Mouse (Mus musculus) hindbrain, embryonic 14.5 days (tissue): ENCODE measurements at regions not wholly inside any gene's neighbourhood (a gene's known extent, or its start where the extent isn't known, plus 50 kb on each side); places are given as distances from the start of the nearest gene placed in this dataset.

Source experiments
- ATAC-seq: fragments of 200-750 bp; cut with Nextera tagmentation; 2 replicates; pipeline ENCODE4 v1.8.0; 2017; ENCODE audit warnings: moderate number of reproducible peaks, mild to moderate bottlenecking, moderate TSS enrichment, moderate library complexity; ENCODE audit not compliant: low FRiP score
- DNase-seq: peaks from one replicate; pipeline ENCODE4 v3.0.0-alpha.2; 2015; ENCODE audit warnings: low spot score
- H3K27ac ChIP-seq: fragments of 300-500 bp; sonication (generic); 2 replicates; pipeline ENCODE4 v1.5.1; 2014; ENCODE audit warnings: mild to moderate bottlenecking, moderate library complexity
- H3K27me3 ChIP-seq: fragments of 300-500 bp; sonication (generic); 2 replicates; pipeline ENCODE4 v1.6.1; 2014; ENCODE audit warnings: mild to moderate bottlenecking, low read length, mixed read lengths; ENCODE audit not compliant: control insufficient read depth, insufficient read depth
- H3K36me3 ChIP-seq: fragments of 300-500 bp; sonication (generic); replicated peaks from 2 replicates; pipeline ENCODE4 v1.6.1; 2014; ENCODE audit not compliant: control insufficient read depth, insufficient read depth
- H3K4me1 ChIP-seq: fragments of 300-500 bp; sonication (generic); replicated peaks from 2 replicates; pipeline ENCODE4 v1.6.1; 2014; ENCODE audit warnings: antibody characterized with exemption, low read length, mixed read lengths; ENCODE audit not compliant: control insufficient read depth, insufficient read depth
- H3K4me2 ChIP-seq: fragments of 300-500 bp; sonication (generic); replicated peaks from 2 replicates; pipeline ENCODE4 v1.6.1; 2014; ENCODE audit warnings: mild to moderate bottlenecking, moderate library complexity
- H3K4me3 ChIP-seq: fragments of 300-500 bp; sonication (generic); replicated peaks from 2 replicates; pipeline ENCODE4 v1.5.1; 2014; ENCODE audit warnings: mild to moderate bottlenecking, low read length
- H3K9ac ChIP-seq: fragments of 300-500 bp; sonication (generic); 2 replicates; pipeline ENCODE4 v1.6.1; 2014
- H3K9me3 ChIP-seq: fragments of 300-500 bp; sonication (generic); 2 replicates; pipeline ENCODE4 v1.6.1; 2016; ENCODE audit warnings: low read length; ENCODE audit not compliant: control insufficient read depth
- WGBS: fragments of 180-500 bp; shearing (Covaris S2); extraction: QIAGEN DNeasy Blood & Tissue Kit; methylation state at CpG from one replicate; pipeline ENCODE4 v1.1.7; 2014; 5-methylcytosine and 5-hydroxymethylcytosine counted together

GRCm38 (mm10) chr13:37101755-37102154 lies 51.7 kb upstream of the F13a1 start:
- Histone ChIP-seq H3K4me3 (no peak overlapping the region), H3K4me1 (peaks cover 11% of the 10 kb centered on the region), H3K4me2 (no peak overlapping the region), H3K27me3 (no peaks in the 10 kb centered on the region), H3K9ac (no peak overlapping the region), H3K27ac (no peak overlapping the region), H3K36me3 (no peaks in the 10 kb centered on the region), H3K9me3 (peaks cover 4% of the 10 kb centered on the region; the same call in 1 of the 2 replicates)
- WGBS = 79% methylated on average over 4 of the region's 4 CpGs
- no peak for ATAC-seq
- DNase-seq = no peak
